Mouse (Mus musculus): Measurements from ENCODE around the gene Xylb. TPM values are rescaled to one million over a fixed set of nuclear protein-coding genes. Genes with fewer than 3 reads are reported as not detected.

Gene Xylb
- polyA plus RNA-seq, 1 experiment from 2014 or later: 12.5 TPM

DNA sequence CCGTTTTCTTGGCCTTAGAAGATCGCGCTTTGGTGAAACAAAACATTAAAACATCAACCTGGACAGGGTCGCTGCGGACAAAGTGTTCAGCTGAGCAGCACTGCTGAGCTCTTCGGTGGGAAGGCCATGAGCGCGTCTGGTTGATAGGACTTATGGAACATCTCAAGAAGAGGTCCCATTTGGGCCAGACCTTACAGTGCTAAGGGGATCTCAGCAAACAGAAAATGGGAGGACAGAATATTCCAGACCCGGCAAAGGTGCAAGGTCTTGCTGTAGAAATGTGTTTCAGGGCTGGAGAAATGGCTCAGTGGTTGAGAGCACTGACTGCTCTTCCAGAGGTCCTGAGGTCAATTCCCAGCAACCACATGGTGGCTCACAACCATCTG is 33.9 kb upstream of the Xylb start:
- no peaks in the 10 kb centered on the region for H3K9me3 ChIP-seq (ENCODE audit: control insufficient read depth, low read length)
- no peaks in the 10 kb centered on the region for H3K36me3 ChIP-seq (ENCODE audit: control insufficient read depth, insufficient read depth, low read length)
- H3K4me1 ChIP-seq (replicated peaks; ENCODE audit: control insufficient read depth, insufficient read depth, low read length): peaks cover 10% of the 10 kb centered on the region
- H3K27ac ChIP-seq (ENCODE audit: low read depth): peak overlapping the region; percentile 92
- peak overlapping the region; percentile 95 for H3K4me2 ChIP-seq (ENCODE audit: low read length)
- ATAC-seq (replicated peaks; ENCODE audit: low FRiP score, low TSS enrichment, low read depth): peak; percentile 20
- no peaks in the 10 kb centered on the region for H3K27me3 ChIP-seq (replicated peaks; ENCODE audit: control insufficient read depth, insufficient read depth, low read length)
- peak overlapping the region; percentile 76 for H3K9ac ChIP-seq (ENCODE audit: low read length)
- no peak for DNase-seq (ENCODE audit: low spot score)
- WGBS: 6% methylated on average over 9 of the region's 9 CpGs
- peak overlapping the region; percentile 86 for H3K4me3 ChIP-seq (ENCODE audit: low read depth, low read length)

GRCm38 (mm10) chr9:119324130-119324529 is 33.1 kb upstream of the Xylb start:
- no peaks in the 10 kb centered on the region for H3K9me3 ChIP-seq (ENCODE audit: control insufficient read depth, low read length)
- H3K36me3 ChIP-seq (ENCODE audit: control insufficient read depth, insufficient read depth, low read length): no peaks in the 10 kb centered on the region
- no peak overlapping the region for H3K4me3 ChIP-seq (ENCODE audit: low read depth, low read length)
- peaks cover 10% of the 10 kb centered on the region for H3K4me1 ChIP-seq (replicated peaks; ENCODE audit: control insufficient read depth, insufficient read depth, low read length)
- no peak overlapping the region for H3K4me2 ChIP-seq (ENCODE audit: low read length)
- H3K27ac ChIP-seq (ENCODE audit: low read depth): no peak overlapping the region
- 62% methylated on average over 1 of the region's 1 CpGs for WGBS
- ATAC-seq (replicated peaks; ENCODE audit: low FRiP score, low TSS enrichment, low read depth): no peak
- no peaks in the 10 kb centered on the region for H3K27me3 ChIP-seq (replicated peaks; ENCODE audit: control insufficient read depth, insufficient read depth, low read length)
- DNase-seq (ENCODE audit: low spot score): no peak
- no peak overlapping the region for H3K9ac ChIP-seq (ENCODE audit: low read length)

DNA sequence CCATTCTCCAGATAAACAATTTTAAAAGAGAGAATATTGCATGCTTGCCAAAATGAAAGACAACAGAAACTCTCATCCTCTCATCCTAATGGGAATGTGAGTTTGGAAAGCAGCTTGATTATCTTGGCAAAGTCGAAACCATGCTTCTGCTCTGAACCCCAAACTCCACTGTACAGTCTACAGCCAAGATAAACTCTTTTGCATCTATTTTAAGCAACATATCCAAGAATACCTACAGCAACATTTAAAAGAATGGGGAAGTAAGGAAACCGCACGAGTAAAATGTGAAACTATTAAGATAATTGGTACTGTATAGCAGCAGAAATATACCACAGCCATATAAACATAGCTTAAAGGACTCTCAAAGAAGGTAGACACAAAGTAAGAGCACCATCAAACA is 28.7 kb upstream of the Xylb start:
- no peak overlapping the region for H3K27ac ChIP-seq (ENCODE audit: low read depth)
- H3K36me3 ChIP-seq (ENCODE audit: control insufficient read depth, insufficient read depth, low read length): no peaks in the 10 kb centered on the region
- ATAC-seq (replicated peaks; ENCODE audit: low FRiP score, low TSS enrichment, low read depth): no peak
- 88% methylated on average over 3 of the region's 3 CpGs for WGBS
- H3K9ac ChIP-seq (ENCODE audit: low read length): no peak overlapping the region
- no peak for DNase-seq (ENCODE audit: low spot score)
- H3K4me3 ChIP-seq (ENCODE audit: low read depth, low read length): no peak overlapping the region
- no peak overlapping the region for H3K4me2 ChIP-seq (ENCODE audit: low read length)
- H3K4me1 ChIP-seq (replicated peaks; ENCODE audit: control insufficient read depth, insufficient read depth, low read length): 0 out of 2 replicates have a peak, but pooled peaks cover under 1% of the 10 kb centered on the region
- H3K27me3 ChIP-seq (replicated peaks; ENCODE audit: control insufficient read depth, insufficient read depth, low read length): no peaks in the 10 kb centered on the region
- no peaks in the 10 kb centered on the region for H3K9me3 ChIP-seq (ENCODE audit: control insufficient read depth, low read length)

DNA sequence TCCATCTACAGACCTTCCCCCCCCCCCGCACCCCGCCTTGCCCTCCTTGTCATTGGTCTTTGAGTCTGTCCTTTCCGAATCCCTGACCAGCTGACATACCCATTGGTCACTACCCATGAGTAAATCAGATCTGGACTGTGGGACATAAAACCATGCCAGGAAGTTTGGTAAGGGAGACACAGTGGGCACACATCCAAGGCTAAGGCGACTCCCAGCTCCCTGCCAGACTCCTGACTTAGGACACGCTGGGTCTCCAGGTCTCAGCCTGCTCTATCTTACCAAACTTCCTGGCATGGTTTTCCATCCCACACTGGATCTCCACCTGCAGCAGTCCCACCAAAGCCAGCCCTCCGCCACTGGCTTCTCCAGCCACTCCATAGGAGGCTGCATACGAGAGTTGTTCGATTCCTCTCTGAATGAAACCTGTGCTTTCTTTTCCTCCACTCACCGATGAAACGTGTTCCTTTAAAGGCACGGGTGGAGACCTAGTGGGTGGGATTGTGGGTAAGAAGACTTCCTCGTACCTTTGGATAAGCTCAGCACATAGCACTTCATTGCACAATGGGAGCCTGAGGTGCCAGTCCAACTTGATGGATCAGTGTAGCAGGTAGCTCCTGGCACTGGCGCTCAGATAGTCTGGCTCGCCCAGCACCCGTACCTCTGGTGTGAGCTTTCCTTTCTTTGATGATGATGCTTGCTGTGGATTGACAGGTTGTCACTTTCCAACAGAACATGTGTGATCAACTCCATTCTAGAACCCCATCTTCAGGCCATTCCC is 26.8 kb upstream of the Xylb start:
- H3K9me3 ChIP-seq (ENCODE audit: control insufficient read depth, low read length): no peaks in the 10 kb centered on the region
- no peak for ATAC-seq (replicated peaks; ENCODE audit: low FRiP score, low TSS enrichment, low read depth)
- no peaks in the 10 kb centered on the region for H3K4me1 ChIP-seq (replicated peaks; ENCODE audit: control insufficient read depth, insufficient read depth, low read length)
- no peak overlapping the region for H3K9ac ChIP-seq (ENCODE audit: low read length)
- H3K27ac ChIP-seq (ENCODE audit: low read depth): no peak overlapping the region
- no peaks in the 10 kb centered on the region for H3K36me3 ChIP-seq (ENCODE audit: control insufficient read depth, insufficient read depth, low read length)
- WGBS: 88% methylated on average over 15 of the region's 15 CpGs
- DNase-seq (ENCODE audit: low spot score): no peak
- H3K4me2 ChIP-seq (ENCODE audit: low read length): no peak overlapping the region
- no peaks in the 10 kb centered on the region for H3K27me3 ChIP-seq (replicated peaks; ENCODE audit: control insufficient read depth, insufficient read depth, low read length)
- no peak overlapping the region for H3K4me3 ChIP-seq (ENCODE audit: low read depth, low read length)

GRCm38 (mm10) chr9:119334324-119334723 is 22.9 kb upstream of the Xylb start:
- Histone ChIP-seq H3K36me3 (ENCODE audit: control insufficient read depth, insufficient read depth, low read length) (peaks cover 9% of the 10 kb centered on the region), H3K27ac (ENCODE audit: low read depth) (no peak overlapping the region), H3K4me3 (ENCODE audit: low read depth, low read length) (no peak overlapping the region), H3K9me3 (ENCODE audit: control insufficient read depth, low read length) (no peaks in the 10 kb centered on the region), H3K27me3 (replicated peaks; ENCODE audit: control insufficient read depth, insufficient read depth, low read length) (no peaks in the 10 kb centered on the region), H3K4me2 (ENCODE audit: low read length) (no peak overlapping the region), H3K4me1 (replicated peaks; ENCODE audit: control insufficient read depth, insufficient read depth, low read length) (no peaks in the 10 kb centered on the region), H3K9ac (ENCODE audit: low read length) (0 out of 2 replicates have a peak overlapping the region, but pooled peaks have one; percentile 13)
- no peak for DNase-seq (ENCODE audit: low spot score)
- WGBS: 53% methylated on average over 10 of the region's 10 CpGs
- no peak for ATAC-seq (replicated peaks; ENCODE audit: low FRiP score, low TSS enrichment, low read depth)

GRCm38 (mm10) chr9:119334834-119335233 is 22.3 kb upstream of the Xylb start:
- H3K36me3 ChIP-seq (ENCODE audit: control insufficient read depth, insufficient read depth, low read length): peaks cover 9% of the 10 kb centered on the region

GRCm38 (mm10) chr9:119335571-119335970 is 21.6 kb upstream of the Xylb start:
- Histone ChIP-seq H3K9me3 (ENCODE audit: control insufficient read depth, low read length) (no peaks in the 10 kb centered on the region), H3K4me2 (ENCODE audit: low read length) (no peak overlapping the region), H3K9ac (ENCODE audit: low read length) (no peak overlapping the region), H3K36me3 (ENCODE audit: control insufficient read depth, insufficient read depth, low read length) (peaks cover 9% of the 10 kb centered on the region), H3K27me3 (replicated peaks; ENCODE audit: control insufficient read depth, insufficient read depth, low read length) (no peaks in the 10 kb centered on the region), H3K4me3 (ENCODE audit: low read depth, low read length) (no peak overlapping the region), H3K4me1 (replicated peaks; ENCODE audit: control insufficient read depth, insufficient read depth, low read length) (peaks cover 2% of the 10 kb centered on the region; the same call in 1 of the 2 replicates), H3K27ac (ENCODE audit: low read depth) (no peak overlapping the region)
- WGBS: 77% methylated on average over 4 of the region's 4 CpGs
- ATAC-seq (replicated peaks; ENCODE audit: low FRiP score, low TSS enrichment, low read depth): no peak
- DNase-seq (ENCODE audit: low spot score): no peak

More at GRCm38 (mm10) chr9:119334834-119335233, 22.3 kb upstream of the Xylb start:
- Histone ChIP-seq H3K27ac (ENCODE audit: low read depth) (no peak overlapping the region), H3K9me3 (ENCODE audit: control insufficient read depth, low read length) (no peaks in the 10 kb centered on the region), H3K4me1 (replicated peaks; ENCODE audit: control insufficient read depth, insufficient read depth, low read length) (no peaks in the 10 kb centered on the region), H3K4me3 (ENCODE audit: low read depth, low read length) (no peak overlapping the region), H3K9ac (ENCODE audit: low read length) (no peak overlapping the region), H3K27me3 (replicated peaks; ENCODE audit: control insufficient read depth, insufficient read depth, low read length) (no peaks in the 10 kb centered on the region), H3K4me2 (ENCODE audit: low read length) (no peak overlapping the region)
- WGBS: 82% methylated on average over 2 of the region's 2 CpGs
- DNase-seq (ENCODE audit: low spot score) (no peak), ATAC-seq (replicated peaks; ENCODE audit: low FRiP score, low TSS enrichment, low read depth) (no peak)

DNA sequence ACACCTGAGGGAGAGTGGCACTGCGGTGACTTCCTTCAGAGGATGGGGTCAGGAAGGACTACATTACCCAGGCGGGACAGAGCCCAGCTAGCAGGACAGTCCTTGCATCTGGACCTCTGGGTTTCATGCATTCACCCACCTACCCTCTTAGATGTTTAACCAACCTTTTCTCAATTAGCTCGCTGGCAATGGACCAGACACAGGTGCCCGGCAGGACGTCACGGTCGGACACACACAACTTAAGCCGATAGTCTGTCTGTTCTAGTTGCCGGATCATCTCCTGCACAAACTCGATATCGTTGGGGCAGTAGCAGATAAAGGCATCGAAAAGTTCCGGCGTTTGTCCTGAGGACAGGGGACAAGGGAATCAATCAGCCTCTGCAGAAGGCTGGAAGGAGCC is 19.3 kb upstream of the Xylb start:
- 95% methylated on average over 14 of the region's 14 CpGs for WGBS
- no peaks in the 10 kb centered on the region for H3K9me3 ChIP-seq (ENCODE audit: control insufficient read depth, low read length)
- H3K4me2 ChIP-seq (ENCODE audit: low read length): no peak overlapping the region
- H3K27ac ChIP-seq (ENCODE audit: low read depth): no peak overlapping the region
- peaks cover 10% of the 10 kb centered on the region for H3K36me3 ChIP-seq (ENCODE audit: control insufficient read depth, insufficient read depth, low read length)
- no peak for ATAC-seq (replicated peaks; ENCODE audit: low FRiP score, low TSS enrichment, low read depth)
- no peak for DNase-seq (ENCODE audit: low spot score)
- no peak overlapping the region for H3K4me3 ChIP-seq (ENCODE audit: low read depth, low read length)
- no peak overlapping the region for H3K9ac ChIP-seq (ENCODE audit: low read length)
- peaks cover 13% of the 10 kb centered on the region for H3K4me1 ChIP-seq (replicated peaks; ENCODE audit: control insufficient read depth, insufficient read depth, low read length)
- no peaks in the 10 kb centered on the region for H3K27me3 ChIP-seq (replicated peaks; ENCODE audit: control insufficient read depth, insufficient read depth, low read length)

DNA sequence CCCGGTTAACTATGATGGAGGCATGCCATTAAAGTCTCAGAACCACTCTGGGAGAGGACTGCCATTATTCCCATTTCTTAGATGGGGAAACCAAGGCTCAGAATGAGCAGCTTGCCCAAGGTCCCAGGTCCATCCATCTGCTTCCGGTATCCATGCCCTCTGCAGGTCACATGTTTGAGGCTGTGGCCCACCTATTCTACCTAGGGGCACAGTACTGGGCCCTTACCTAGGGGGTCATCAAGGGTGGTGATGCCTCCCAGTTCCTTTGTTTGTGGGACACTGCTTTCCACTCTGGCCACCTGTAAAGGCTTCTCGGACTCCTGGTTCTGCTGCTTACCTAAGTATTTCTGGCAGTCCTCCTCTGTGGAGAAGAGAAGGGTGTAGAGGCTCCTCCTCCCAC is 18.8 kb upstream of the Xylb start:
- Histone ChIP-seq H3K9me3 (ENCODE audit: control insufficient read depth, low read length) (no peaks in the 10 kb centered on the region), H3K4me3 (ENCODE audit: low read depth, low read length) (no peak overlapping the region), H3K4me1 (replicated peaks; ENCODE audit: control insufficient read depth, insufficient read depth, low read length) (peaks cover 13% of the 10 kb centered on the region), H3K9ac (ENCODE audit: low read length) (no peak overlapping the region), H3K27me3 (replicated peaks; ENCODE audit: control insufficient read depth, insufficient read depth, low read length) (no peaks in the 10 kb centered on the region), H3K36me3 (ENCODE audit: control insufficient read depth, insufficient read depth, low read length) (peaks cover 14% of the 10 kb centered on the region), H3K27ac (ENCODE audit: low read depth) (no peak overlapping the region), H3K4me2 (ENCODE audit: low read length) (no peak overlapping the region)
- ATAC-seq (replicated peaks; ENCODE audit: low FRiP score, low TSS enrichment, low read depth) (no peak), DNase-seq (ENCODE audit: low spot score) (no peak)
- 87% methylated on average over 3 of the region's 3 CpGs for WGBS

Data from intestine, embryonic 14.5 days (tissue).